Comparison of ENCODE assay signal across 12 mouse cellular contexts in genomic region chr14:76281867-76282266, GRCm38 (mm10).
A peak's percentile ranks its signal among the peaks of the same experiment; 100 is the strongest.
DNase-seq lines count a peak whose midpoint lies in the region; ATAC-seq and TF ChIP-seq lines count a peak whose summit lies in the region.
"Had no signal": no experiment of that assay in that cellular context is flagged by ENCODE, and none has a peak within 500 bp of the region (broad histone marks: within the 10 kb centered on the region; RNA-seq: fewer than 3 reads in every experiment).

No protein-coding gene starts in this region.

- no peak for TF ChIP-seq CTCF in lung, postnatal 0 days (IDR thresholded peaks at IDR 0.05)
- TF ChIP-seq CTCF in lung, adult 2 months (IDR thresholded peaks at IDR 0.05; ENCODE audit: insufficient read depth, low read length), result no peak

- ATAC-seq in forebrain, embryonic 13.5 days, result no peak
- 0 out of 2 replicates have a peak, but pooled peaks have one; percentile 25 for ATAC-seq in lung, postnatal 0 days
- 0 out of 2 replicates have a peak, but pooled peaks have one; percentile 34 for ATAC-seq in hindbrain, embryonic 15.5 days (ENCODE audit: low FRiP score, low read depth)
- ATAC-seq in neural tube, embryonic 13.5 days (ENCODE audit: low read depth), result peak; percentile 69; the same call in 1 of the 2 replicates
- ATAC-seq: intestine, embryonic 15.5 days had no signal

- DNase-seq in forebrain, embryonic 10.5 days (ENCODE audit: extremely low spot score, low spot score), result peak; percentile 27
- DNase-seq in lung, postnatal 0 days (ENCODE audit: low spot score), result peak; percentile 15
- no peak for DNase-seq in lung, adult 2 months
- DNase-seq in cerebellum, adult 11-12 months, result no peak
- no peak for DNase-seq in thymus, postnatal 10 days (ENCODE audit: low spot score in 2 of 2)
- DNase-seq: cerebellum, adult 9-11 months; gastrocnemius, postnatal 10 days had no signal

- WGBS in forebrain, embryonic 10.5 days, result 40% methylated on average over 5 of the region's 5 CpGs
- whole genome bisulfite sequencing in forebrain, embryonic 13.5 days, result 60% methylated on average over 5 of the region's 5 CpGs
- WGBS in lung, postnatal 0 days, result 17% methylated on average over 5 of the region's 5 CpGs
- WGBS in lung, adult 2 months, result 30% methylated on average over 5 of the region's 5 CpGs
- WGBS in hindbrain, embryonic 15.5 days, result 19% methylated on average over 5 of the region's 5 CpGs
- 19% methylated on average over 5 of the region's 5 CpGs for WGBS in neural tube, embryonic 13.5 days

- TF ChIP-seq POLR2A in lung, adult 2 months (IDR thresholded peaks at IDR 0.05; ENCODE audit: borderline replicate concordance, extremely low read depth, low read depth, low read length), result no peak

- no peak overlapping the region for H3K9ac ChIP-seq in forebrain, embryonic 13.5 days
- no peak overlapping the region for H3K9ac ChIP-seq in lung, postnatal 0 days (replicated peaks; ENCODE audit: low read depth)
- H3K9ac ChIP-seq in hindbrain, embryonic 15.5 days, result no peak overlapping the region
- H3K9ac ChIP-seq in neural tube, embryonic 13.5 days, result no peak overlapping the region
- H3K9ac ChIP-seq: heart, embryonic 15.5 days; intestine, embryonic 15.5 days had no signal

- no peak for TF ChIP-seq EP300 in lung, postnatal 0 days (IDR thresholded peaks at IDR 0.05)

- peak overlapping the region; percentile 58; the same call in 1 of the 2 replicates for H3K27ac ChIP-seq in forebrain, embryonic 10.5 days
- no peak overlapping the region for H3K27ac ChIP-seq in forebrain, embryonic 13.5 days
- H3K27ac ChIP-seq in lung, postnatal 0 days (ENCODE audit: low read length), result no peak overlapping the region
- no peak overlapping the region for H3K27ac ChIP-seq in hindbrain, embryonic 15.5 days (replicated peaks)
- H3K27ac ChIP-seq in neural tube, embryonic 13.5 days (replicated peaks), result peak overlapping the region; percentile 11; the same call in 1 of the 2 replicates
- H3K27ac ChIP-seq: heart, embryonic 15.5 days; intestine, embryonic 15.5 days had no signal

- no peaks in the 10 kb centered on the region for H3K9me3 ChIP-seq in forebrain, embryonic 10.5 days
- H3K9me3 ChIP-seq in forebrain, embryonic 13.5 days (replicated peaks), result no peaks in the 10 kb centered on the region
- no peaks in the 10 kb centered on the region for H3K9me3 ChIP-seq in lung, postnatal 0 days (ENCODE audit: low read length)
- no peaks in the 10 kb centered on the region for H3K9me3 ChIP-seq in hindbrain, embryonic 15.5 days
- no peaks in the 10 kb centered on the region for H3K9me3 ChIP-seq in neural tube, embryonic 13.5 days
- H3K9me3 ChIP-seq: heart, embryonic 15.5 days; intestine, embryonic 15.5 days had no signal

- H3K4me2 ChIP-seq in forebrain, embryonic 13.5 days, result no peak overlapping the region
- no peak overlapping the region for H3K4me2 ChIP-seq in lung, postnatal 0 days (replicated peaks; ENCODE audit: low read depth, low read length)
- no peak overlapping the region for H3K4me2 ChIP-seq in hindbrain, embryonic 15.5 days
- no peak overlapping the region for H3K4me2 ChIP-seq in neural tube, embryonic 13.5 days
- H3K4me2 ChIP-seq: heart, embryonic 15.5 days; intestine, embryonic 15.5 days had no signal

- peaks cover 12% of the 10 kb centered on the region for H3K4me1 ChIP-seq in forebrain, embryonic 10.5 days
- no peaks in the 10 kb centered on the region for H3K4me1 ChIP-seq in forebrain, embryonic 13.5 days
- no peaks in the 10 kb centered on the region; the same call in 1 of the 2 replicates for H3K4me1 ChIP-seq in lung, postnatal 0 days (ENCODE audit: insufficient read depth, low read depth, low read length)
- no peaks in the 10 kb centered on the region for H3K4me1 ChIP-seq in lung, adult 2 months (ENCODE audit: control insufficient read depth, insufficient read depth, low read length)
- H3K4me1 ChIP-seq in hindbrain, embryonic 15.5 days (replicated peaks), result 0 out of 2 replicates have a peak, but pooled peaks cover 4% of the 10 kb centered on the region
- H3K4me1 ChIP-seq in neural tube, embryonic 13.5 days (replicated peaks), result peaks cover 9% of the 10 kb centered on the region; the same call in 1 of the 2 replicates
- H3K4me1 ChIP-seq: heart, embryonic 15.5 days; intestine, embryonic 15.5 days had no signal

- H3K4me3 ChIP-seq in forebrain, embryonic 10.5 days, result no peak overlapping the region
- H3K4me3 ChIP-seq in forebrain, embryonic 13.5 days, result no peak overlapping the region
- no peak overlapping the region for H3K4me3 ChIP-seq in lung, postnatal 0 days (ENCODE audit: low read depth, low read length)
- no peak overlapping the region for H3K4me3 ChIP-seq in lung, adult 2 months (replicated peaks; ENCODE audit: extremely low read depth, low read depth, low read length)
- H3K4me3 ChIP-seq in hindbrain, embryonic 15.5 days, result no peak overlapping the region
- H3K4me3 ChIP-seq in neural tube, embryonic 13.5 days, result no peak overlapping the region
- H3K4me3 ChIP-seq: heart, embryonic 15.5 days; intestine, embryonic 15.5 days had no signal

- no peaks in the 10 kb centered on the region for H3K27me3 ChIP-seq in forebrain, embryonic 10.5 days (ENCODE audit: poor library complexity, severe bottlenecking)
- H3K27me3 ChIP-seq in forebrain, embryonic 13.5 days, result no peaks in the 10 kb centered on the region
- H3K27me3 ChIP-seq in lung, postnatal 0 days (replicated peaks; ENCODE audit: insufficient read depth, low read length), result no peaks in the 10 kb centered on the region
- no peaks in the 10 kb centered on the region for H3K27me3 ChIP-seq in hindbrain, embryonic 15.5 days
- H3K27me3 ChIP-seq in neural tube, embryonic 13.5 days, result no peaks in the 10 kb centered on the region
- H3K27me3 ChIP-seq: heart, embryonic 15.5 days; intestine, embryonic 15.5 days had no signal

- no peaks in the 10 kb centered on the region for H3K36me3 ChIP-seq in forebrain, embryonic 10.5 days (replicated peaks)
- no peaks in the 10 kb centered on the region for H3K36me3 ChIP-seq in forebrain, embryonic 13.5 days (ENCODE audit: poor library complexity, severe bottlenecking)
- no peaks in the 10 kb centered on the region for H3K36me3 ChIP-seq in lung, postnatal 0 days (ENCODE audit: insufficient read depth, low read length)
- H3K36me3 ChIP-seq in hindbrain, embryonic 15.5 days, result no peaks in the 10 kb centered on the region
- no peaks in the 10 kb centered on the region for H3K36me3 ChIP-seq in neural tube, embryonic 13.5 days
- H3K36me3 ChIP-seq: heart, embryonic 15.5 days; intestine, embryonic 15.5 days had no signal

Comparison
In these comparisons a context has a peak if more than half of its experiments do, and no peak if none do; other contexts are left out.
1. DNase-seq: peak in forebrain, embryonic 10.5 days (single experiment) and lung, postnatal 0 days (single experiment); none in lung, adult 2 months (single experiment), cerebellum, adult 11-12 months (single experiment) and thymus, postnatal 10 days (0 of 2).
2. H3K27ac ChIP-seq: peak in forebrain, embryonic 10.5 days (single experiment) and neural tube, embryonic 13.5 days (single experiment); none in forebrain, embryonic 13.5 days (single experiment), lung, postnatal 0 days (single experiment) and hindbrain, embryonic 15.5 days (single experiment).